Mouse (Mus musculus) cerebellum, postnatal 14 days (tissue): ENCODE results near the gene Hsd17b7.

Experiments
- DNase-seq, 2 experiments: peaks; one replicate each; pipeline ENCODE4 v3.0.0; 2021; ENCODE audit warnings: mixed read lengths in 2 of 2

Hsd17b7 gene

GRCm38 (mm10) chr1:169934005-169934725 is 34.9 kb downstream of the Hsd17b7 start:
- peak; percentile 76 to 80 for DNase-seq

DNA sequence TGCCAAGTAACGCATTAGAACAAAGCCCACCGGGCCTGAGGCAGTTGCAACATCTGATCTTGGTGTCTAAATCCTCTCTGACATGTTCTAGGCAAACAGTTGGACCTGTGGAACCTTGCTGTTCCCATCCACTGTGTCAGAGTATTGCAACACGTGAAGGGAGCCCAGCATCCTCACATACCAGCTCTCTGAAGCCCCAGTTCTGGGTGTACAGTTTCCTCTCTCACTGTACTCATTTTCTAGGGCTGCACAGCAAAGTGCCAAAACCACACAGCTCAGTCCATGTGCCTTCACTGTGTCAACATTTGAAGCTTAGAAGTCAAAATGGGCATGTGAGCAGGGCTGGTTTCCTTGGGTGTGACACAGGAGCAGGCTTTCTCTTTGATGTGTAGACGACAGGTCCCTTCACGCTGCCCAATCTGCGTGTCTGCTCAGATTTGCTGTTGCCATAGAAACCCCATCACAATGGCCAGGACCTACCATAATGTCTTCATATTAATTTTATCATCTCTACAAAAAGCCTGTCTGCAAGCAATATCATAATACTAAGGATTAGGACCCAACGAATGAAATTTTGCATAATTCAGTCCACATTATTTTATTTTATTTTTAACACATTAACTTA is 36.8 kb downstream of the Hsd17b7 start:
- DNase-seq: no peak

GRCm38 (mm10) chr1:169931698-169932097 is 37.3 kb downstream of the Hsd17b7 start:
- DNase-seq: no peak

DNA sequence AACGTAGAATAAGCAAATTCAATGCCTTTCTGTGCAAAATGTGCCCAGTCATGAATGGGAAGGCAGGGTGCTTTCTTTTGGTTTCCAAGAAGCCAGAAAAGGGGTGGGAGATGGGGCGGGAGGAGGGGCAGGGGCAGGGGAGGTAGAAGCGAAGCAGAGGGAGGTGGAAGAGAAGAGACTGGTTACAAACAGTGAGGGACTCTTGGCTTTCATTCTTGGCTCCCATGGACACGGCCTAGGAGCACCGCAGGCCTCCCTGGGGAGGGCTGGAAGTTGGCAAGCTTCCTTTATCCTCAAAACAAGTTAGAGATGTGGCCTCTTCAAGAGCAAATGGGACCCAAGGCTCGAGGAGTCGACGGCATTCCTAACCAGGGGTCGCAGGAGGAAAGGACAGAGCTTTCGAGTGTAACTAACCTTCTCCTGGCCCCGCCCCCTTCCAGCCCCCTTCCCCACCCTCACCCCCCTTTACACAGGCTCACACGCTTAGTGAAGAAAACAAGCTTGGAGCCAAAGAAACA is 40.5 kb downstream of the Hsd17b7 start, which contains the start of gene Ccdc190:
Gene Ccdc190, plus strand, starts transcription at position 195 of the 518 bp plus-strand sequence.
- peak in 1 of 2 experiments; percentile 19 for DNase-seq

DNA sequence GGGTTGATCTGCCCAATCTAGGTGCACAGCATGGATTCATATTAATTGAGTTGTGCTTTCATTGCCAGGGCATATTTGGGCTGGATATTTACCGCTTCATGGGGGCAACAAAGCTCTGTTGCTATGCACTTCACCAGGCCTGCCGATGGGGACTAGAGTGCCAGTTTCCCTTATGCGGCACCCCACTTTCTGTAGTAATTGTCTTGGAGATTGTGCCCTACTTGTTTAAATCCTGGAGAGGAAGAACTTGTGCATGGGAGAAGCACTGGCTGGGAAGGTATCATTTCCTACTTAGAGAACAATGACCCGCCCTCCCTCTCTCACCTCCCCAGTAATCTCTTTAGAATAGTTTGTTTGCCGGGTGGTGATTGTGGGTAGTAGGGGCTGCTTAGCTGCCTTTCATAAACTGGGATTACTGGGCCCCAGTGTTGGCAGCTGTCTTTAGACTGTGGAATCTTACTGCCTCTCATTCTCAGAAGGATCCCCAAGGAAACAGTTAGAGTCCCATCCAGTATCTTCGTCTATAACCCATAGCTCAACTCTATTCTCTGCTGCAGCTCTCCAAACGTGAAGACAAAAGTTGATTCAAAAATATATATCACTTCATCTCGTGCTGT is 41.2 kb downstream of the Hsd17b7 start:
- no peak for DNase-seq

- no peak for DNase-seq
These were observed 44.5 kb downstream of the Hsd17b7 start for GRCm38 (mm10) chr1:169924567-169924966.

DNA sequence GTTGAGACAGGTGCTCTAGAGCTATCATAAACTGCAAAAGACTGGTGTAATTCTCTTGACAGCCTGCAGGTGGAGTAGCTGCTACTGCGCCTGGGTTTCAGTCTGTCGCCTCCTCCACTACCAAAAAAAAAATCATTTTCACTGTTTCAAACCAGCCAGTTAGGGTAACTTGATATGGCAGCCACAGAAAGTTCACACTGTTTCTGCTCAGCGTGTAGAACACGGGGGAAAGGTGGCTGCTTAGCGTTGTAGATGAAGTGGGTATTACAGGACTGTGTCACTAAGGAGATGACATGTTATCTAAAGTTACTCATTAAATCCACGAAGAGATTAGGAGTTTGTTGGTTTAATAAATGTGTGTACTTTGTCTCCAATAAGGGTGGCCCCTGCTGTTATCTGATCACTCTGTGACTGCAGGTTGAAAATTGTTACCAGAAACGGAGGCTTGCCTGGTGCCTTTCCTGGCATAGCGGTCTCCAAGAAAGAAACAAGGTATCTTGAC is 47.3 kb downstream of the Hsd17b7 start:
- peak; percentile 61 to 65 for DNase-seq

DNA sequence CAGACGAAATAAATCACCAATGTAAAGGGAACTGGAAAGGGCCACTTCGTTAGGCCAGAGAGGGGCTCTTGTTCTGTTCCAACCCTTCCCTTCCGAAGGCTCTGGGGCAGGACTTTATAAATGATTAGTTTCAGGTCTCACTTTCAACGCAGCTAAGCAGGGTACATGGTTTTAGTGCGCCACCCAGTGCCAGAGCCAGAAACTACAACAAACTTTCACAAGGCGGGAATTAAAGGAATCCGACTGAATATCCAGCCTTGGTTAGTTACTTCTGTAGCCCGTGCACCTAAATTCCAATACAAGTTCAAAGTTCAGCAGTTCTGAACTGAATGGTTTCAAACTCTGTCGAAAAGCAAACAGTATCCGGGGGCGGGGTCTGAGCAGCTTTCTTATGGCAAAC is 49.8 kb downstream of the Hsd17b7 start:
- DNase-seq: peak; percentile 85 to 90

- peak; percentile 32 to 54 for DNase-seq
These were observed 51.0 kb downstream of the Hsd17b7 start for GRCm38 (mm10) chr1:169917998-169918397.

- DNase-seq: no peak
These were observed 51.8 kb downstream of the Hsd17b7 start for GRCm38 (mm10) chr1:169917115-169917796.

- peak in 1 of 2 experiments; percentile 15 for DNase-seq
These were observed 52.4 kb downstream of the Hsd17b7 start for GRCm38 (mm10) chr1:169916659-169917058.

- no peak for DNase-seq
These were observed 57.5 kb downstream of the Hsd17b7 start for GRCm38 (mm10) chr1:169911526-169911925.

GRCm38 (mm10) chr1:169910751-169911150 is 58.3 kb downstream of the Hsd17b7 start:
- DNase-seq: no peak

DNA sequence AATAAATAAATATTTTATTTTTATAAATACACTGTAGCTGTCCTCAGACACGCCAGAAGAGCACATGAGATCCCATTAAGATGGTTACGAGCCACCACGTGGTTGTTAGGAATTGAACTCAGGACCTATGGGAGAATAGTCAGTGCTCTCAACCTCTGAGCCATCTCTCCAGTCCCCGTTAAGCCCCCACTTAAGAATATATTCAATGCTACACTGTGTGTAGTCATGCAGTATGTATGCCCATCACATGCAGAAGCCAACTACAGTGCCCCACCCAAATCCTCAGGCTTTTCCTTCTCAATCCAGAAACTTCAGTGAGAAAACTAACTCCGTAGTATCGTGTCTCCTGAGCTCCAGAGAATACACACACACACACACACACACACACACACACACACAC is 59.4 kb downstream of the Hsd17b7 start:
- no peak for DNase-seq

GRCm38 (mm10) chr1:169909163-169909562 is 59.9 kb downstream of the Hsd17b7 start:
- DNase-seq: no peak

- DNase-seq: no peak
These were observed 68.2 kb downstream of the Hsd17b7 start for GRCm38 (mm10) chr1:169900771-169901336.
